Mouse (Mus musculus) cerebellum, adult 2 months (tissue): ENCODE results near the gene Rpl6.
"Not testable (repeated sequence)": the region's sequence is repeated elsewhere in the genome, so short reads cannot be mapped to it uniquely, and the experiment has no call there.

Experiments used
- CTCF ChIP-seq: fragments of 200-500 bp; IDR thresholded peaks from 2 replicates; pipeline ENCODE4 v1.5.1; 2011; ENCODE audit warnings: low read depth, mild to moderate bottlenecking, control low read depth, low read length, moderate library complexity, borderline replicate concordance; ENCODE audit not compliant: insufficient read depth
- POLR2A ChIP-seq: fragments of 200-500 bp; IDR thresholded peaks from 2 replicates; pipeline ENCODE4 v1.6.1; 2011; ENCODE audit warnings: low read length, control low read depth, borderline replicate concordance; ENCODE audit not compliant: insufficient read depth

DNA sequence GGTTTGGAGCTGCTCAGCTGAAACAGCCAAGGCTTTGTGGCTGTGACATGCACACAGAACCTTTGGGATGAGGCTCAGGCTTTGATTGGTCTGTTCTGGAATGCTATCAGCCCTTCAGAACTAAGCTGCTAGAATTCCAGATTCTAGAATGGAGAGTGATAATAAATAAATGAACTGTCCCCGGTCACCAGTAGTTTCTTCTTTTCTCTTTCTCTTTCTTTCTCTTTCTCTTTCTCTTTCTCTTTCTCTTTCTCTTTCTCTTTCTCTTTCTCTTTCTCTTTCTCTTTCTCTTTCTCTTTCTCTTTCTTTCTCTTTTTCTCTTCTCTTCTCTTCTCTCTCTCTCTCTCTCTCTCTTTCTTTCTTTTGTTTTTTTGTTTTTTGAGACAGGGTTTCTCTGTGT, 23.0 kb downstream of the Rpl6 start:
- TF ChIP-seq CTCF, POLR2A: not testable (repeated sequence)
